ENCODE assay signal across 22 mouse cellular contexts in the genomic region with DNA sequence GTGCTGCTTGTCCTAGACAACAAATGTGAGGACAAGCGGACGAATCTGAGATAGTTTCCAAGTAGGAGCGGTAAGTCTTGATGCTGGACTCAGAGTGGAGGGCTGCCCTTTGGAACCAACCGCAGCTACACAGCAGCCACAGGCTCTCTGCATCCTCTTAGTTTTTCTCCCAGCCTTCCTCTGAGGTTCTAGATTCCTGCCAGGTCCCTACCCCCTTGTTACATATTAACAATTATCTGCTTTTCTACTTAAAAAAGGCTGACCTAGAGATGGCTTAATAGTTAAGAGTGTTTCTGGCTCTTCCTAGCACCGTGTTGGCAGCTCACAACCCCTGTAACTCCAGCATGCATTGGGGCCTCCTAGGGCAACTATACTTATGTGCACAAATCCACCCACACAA. TPM values are rescaled to one million over a fixed set of nuclear protein-coding genes. Genes with fewer than 3 reads are reported as not detected.
DNase-seq lines count a peak whose midpoint lies in the region; ATAC-seq and TF ChIP-seq lines count a peak whose summit lies in the region.
"Had no signal": no experiment of that assay in that cellular context is flagged by ENCODE, and none has a peak within 500 bp of the region (broad histone marks: within the 10 kb centered on the region; RNA-seq: fewer than 3 reads in every experiment).

No protein-coding gene starts in this region.

- no peak overlapping the region for H3K4me3 ChIP-seq in kidney, adult 2 months (ENCODE audit: insufficient read depth, low read depth, low read length)
- no peak overlapping the region for H3K4me3 ChIP-seq in liver, adult 2 months (ENCODE audit: insufficient read depth, low read depth, low read length)
- no peak overlapping the region for H3K4me3 ChIP-seq in limb, embryonic 12.5 days (replicated peaks)
- H3K4me3 ChIP-seq: embryonic facial prominence, embryonic 13.5 days; forebrain, embryonic 12.5 days; heart, embryonic 13.5 days had no signal

- H3K27ac ChIP-seq in kidney, adult 2 months (ENCODE audit: insufficient read depth, low read depth, low read length) = no peak overlapping the region
- H3K27ac ChIP-seq in liver, adult 2 months (replicated peaks; ENCODE audit: insufficient read depth, low read depth, low read length) = no peak overlapping the region
- H3K27ac ChIP-seq in limb, embryonic 12.5 days = 0 out of 2 replicates have a peak overlapping the region, but pooled peaks have one; percentile 41
- H3K27ac ChIP-seq: embryonic facial prominence, embryonic 13.5 days; forebrain, embryonic 12.5 days; heart, embryonic 13.5 days had no signal

- no peaks in the 10 kb centered on the region for H3K79me2 ChIP-seq in liver, adult 2 months (ENCODE audit: control insufficient read depth, insufficient read depth, low read length)

- ATAC-seq in limb, embryonic 12.5 days (ENCODE audit: insufficient number of reproducible peaks, insufficient read depth, low FRiP score, low TSS enrichment, low read depth) = no peak
- ATAC-seq: forebrain, embryonic 16.5 days had no signal

- H3K36me3 ChIP-seq in kidney, adult 2 months (ENCODE audit: control insufficient read depth, insufficient read depth, low read length) = no peaks in the 10 kb centered on the region
- H3K36me3 ChIP-seq in liver, adult 2 months (ENCODE audit: control insufficient read depth, insufficient read depth, low read length) = no peaks in the 10 kb centered on the region
- no peaks in the 10 kb centered on the region for H3K36me3 ChIP-seq in limb, embryonic 12.5 days
- H3K36me3 ChIP-seq: embryonic facial prominence, embryonic 13.5 days; forebrain, embryonic 12.5 days; heart, embryonic 13.5 days had no signal

- no peaks in the 10 kb centered on the region for H3K9me3 ChIP-seq in limb, embryonic 12.5 days
- H3K9me3 ChIP-seq: embryonic facial prominence, embryonic 13.5 days; forebrain, embryonic 12.5 days; heart, embryonic 13.5 days had no signal

- H3K9ac ChIP-seq in liver, adult 2 months (ENCODE audit: low read depth, low read length) = no peak overlapping the region
- no peak overlapping the region for H3K9ac ChIP-seq in limb, embryonic 12.5 days (replicated peaks)
- H3K9ac ChIP-seq: embryonic facial prominence, embryonic 13.5 days; forebrain, embryonic 12.5 days; heart, embryonic 13.5 days had no signal

- DNase-seq in kidney, adult 2 months = peak; percentile 82
- no peak for DNase-seq in kidney, postnatal 10 days
- peak; percentile 91 for DNase-seq in liver, adult 2 months (ENCODE audit: extremely low read depth, low read depth, low spot score)
- DNase-seq in liver = no peak
- no peak for DNase-seq in right cerebral cortex, postnatal 10 days (ENCODE audit: low spot score in 2 of 2)
- DNase-seq: adrenal gland, adult 2 months; adrenal gland, postnatal 25 days; cerebellum, adult 18-20 months; cerebellum, adult 9-11 months; cerebellum, postnatal 36 days; gastrocnemius, postnatal 14 days; heart, postnatal 36 days had no signal

- TF ChIP-seq POLR2A in kidney, adult 2 months (IDR thresholded peaks at IDR 0.05; ENCODE audit: low read depth, low read length) = no peak
- TF ChIP-seq POLR2A in liver, adult 2 months (IDR thresholded peaks at IDR 0.05; ENCODE audit: extremely low read depth, insufficient read depth, low read length) = no peak

- TF ChIP-seq CTCF in kidney, adult 2 months (conservative IDR thresholded peaks at IDR 0.05; ENCODE audit: insufficient read depth, insufficient read length, low read depth, low read length) = no peak
- no peak for TF ChIP-seq CTCF in liver, adult 2 months (IDR thresholded peaks at IDR 0.05; ENCODE audit: low read depth, low read length)

- peaks cover 6% of the 10 kb centered on the region; the same call in 1 of the 2 replicates for H3K4me1 ChIP-seq in kidney, adult 2 months (ENCODE audit: control insufficient read depth, insufficient read depth, low read length)
- H3K4me1 ChIP-seq in liver, adult 2 months (ENCODE audit: control insufficient read depth, insufficient read depth, low read length) = peaks cover 16% of the 10 kb centered on the region
- peaks cover 68% of the 10 kb centered on the region for H3K4me1 ChIP-seq in limb, embryonic 12.5 days (replicated peaks)

- no peak overlapping the region for H3K4me2 ChIP-seq in limb, embryonic 12.5 days
- H3K4me2 ChIP-seq: embryonic facial prominence, embryonic 13.5 days; forebrain, embryonic 12.5 days; heart, embryonic 13.5 days had no signal

- H3K27me3 ChIP-seq in kidney, adult 2 months (replicated peaks; ENCODE audit: control insufficient read depth, insufficient read depth, low read length) = no peaks in the 10 kb centered on the region
- no peaks in the 10 kb centered on the region for H3K27me3 ChIP-seq in liver, adult 2 months (ENCODE audit: control insufficient read depth, insufficient read depth, low read length)
- H3K27me3 ChIP-seq in limb, embryonic 12.5 days = no peaks in the 10 kb centered on the region
- H3K27me3 ChIP-seq: embryonic facial prominence, embryonic 13.5 days; forebrain, embryonic 12.5 days; heart, embryonic 13.5 days had no signal

- WGBS in kidney, adult 2 months = 62% methylated on average over 5 of the region's 5 CpGs
- 22% methylated on average over 5 of the region's 5 CpGs for WGBS in liver, adult 2 months
- 85% methylated on average over 5 of the region's 5 CpGs for WGBS in limb, embryonic 12.5 days

RNA-seq across cellular contexts. Expression of gene Smad5, which starts 7.1 kb away (rescaled TPM):
- 21.1 and 31.4 TPM in 2 replicates for polyA plus RNA-seq in kidney, adult 2 months (2012; rRNA removed)
- 13.1 and 15.2 TPM in 2 replicates for total RNA-seq in liver, adult 2 months (2014; rRNA removed)
- 8.9 and 10.0 TPM in 2 replicates for polyA plus RNA-seq in liver, adult 2 months (2012; rRNA removed)
- polyA plus RNA-seq in limb, embryonic 12.5 days (2016; fragmentation: Nextera tagmentation; extraction: Ambion mirVana) = 52.6 and 56.3 TPM in 2 replicates

RNA-seq across cellular contexts. Expression of gene Gm45623, which starts 57.9 kb away (rescaled TPM):
- 0.06 and 0.08 TPM in 2 replicates for polyA plus RNA-seq in kidney, adult 2 months (2012; rRNA removed)
- total RNA-seq in liver, adult 2 months (2014; rRNA removed) = not detected in 2 replicates
- not detected in 2 replicates for polyA plus RNA-seq in liver, adult 2 months (2012; rRNA removed)
- polyA plus RNA-seq in limb, embryonic 12.5 days (2016; fragmentation: Nextera tagmentation; extraction: Ambion mirVana) = not detected in 2 replicates
- total RNA-seq: adrenal gland, adult 2 months; adrenal gland, postnatal 25 days; ES-E14; gastrocnemius, adult 18-20 months; gastrocnemius, postnatal 14 days; heart, adult 8-10 months; heart, postnatal 36 days had no signal
- polyA plus RNA-seq: adrenal gland, adult 2 months; heart, postnatal 0 days; hindbrain, embryonic 11.5 days had no signal

Comparison
In these comparisons a context has a peak if more than half of its experiments do, and no peak if none do; other contexts are left out.
1. DNase-seq: peak in kidney, adult 2 months (single experiment) and liver, adult 2 months (single experiment); none in kidney, postnatal 10 days (single experiment), liver (single experiment) and right cerebral cortex, postnatal 10 days (0 of 2).